Mouse (Mus musculus) kidney, embryonic 16.5 days (tissue): ENCODE results near the gene Tspan9. TPM values are rescaled to one million over a fixed set of nuclear protein-coding genes. Genes with fewer than 3 reads are reported as not detected.

Source experiments
- ATAC-seq: fragments of 200-750 bp; cut with Nextera tagmentation; 2 replicates; pipeline ENCODE4 v1.8.0; 2017; ENCODE audit warnings: moderate TSS enrichment; ENCODE audit not compliant: low FRiP score, low TSS enrichment
- H3K27ac ChIP-seq: fragments of 300-500 bp; sonication (generic); 2 replicates; pipeline ENCODE4 v1.5.1; 2014; ENCODE audit warnings: low read length
- H3K27me3 ChIP-seq: fragments of 300-500 bp; sonication (generic); 2 replicates; pipeline ENCODE4 v1.6.1; 2014; ENCODE audit warnings: low read length, control low read depth, mixed read lengths; ENCODE audit not compliant: insufficient read depth
- H3K36me3 ChIP-seq: fragments of 300-500 bp; sonication (generic); 2 replicates; pipeline ENCODE4 v1.6.1; 2014; ENCODE audit warnings: low read length, control low read depth, mixed read lengths; ENCODE audit not compliant: insufficient read depth
- H3K4me1 ChIP-seq: fragments of 300-500 bp; sonication (generic); 2 replicates; pipeline ENCODE4 v1.6.1; 2014; ENCODE audit warnings: low read length, control low read depth, mixed read lengths; ENCODE audit not compliant: insufficient read depth
- H3K4me2 ChIP-seq: fragments of 300-500 bp; sonication (generic); replicated peaks from 2 replicates; pipeline ENCODE4 v1.6.1; 2014; ENCODE audit warnings: low read depth, low read length
- H3K4me3 ChIP-seq: fragments of 300-500 bp; sonication (generic); 2 replicates; pipeline ENCODE4 v1.5.1; 2014; ENCODE audit warnings: mild to moderate bottlenecking, low read length
- H3K9ac ChIP-seq: fragments of 300-500 bp; sonication (generic); replicated peaks from 2 replicates; pipeline ENCODE4 v1.6.1; 2014; ENCODE audit warnings: low read length
- H3K9me3 ChIP-seq: fragments of 300-500 bp; sonication (generic); 2 replicates; pipeline ENCODE4 v1.6.1; 2016; ENCODE audit warnings: low read length, control low read depth
- WGBS: fragments of 180-500 bp; shearing (Covaris S2); extraction: QIAGEN DNeasy Blood & Tissue Kit; methylation state at CpG from one replicate; pipeline ENCODE4 v1.1.7; 2014; 5-methylcytosine and 5-hydroxymethylcytosine counted together
- polyA plus RNA-seq: library from polyadenylated mRNA; unstranded; fragments of >200 nt; fragmentation: Nextera tagmentation; extraction: Ambion mirVana; gene quantifications from 2 replicates; pipeline ENCODE4 v1.2.1, GENCODE M21; 2015

The Tspan9 gene
- polyA plus RNA-seq, 1 experiment from 2014 or later: 147 TPM

DNA sequence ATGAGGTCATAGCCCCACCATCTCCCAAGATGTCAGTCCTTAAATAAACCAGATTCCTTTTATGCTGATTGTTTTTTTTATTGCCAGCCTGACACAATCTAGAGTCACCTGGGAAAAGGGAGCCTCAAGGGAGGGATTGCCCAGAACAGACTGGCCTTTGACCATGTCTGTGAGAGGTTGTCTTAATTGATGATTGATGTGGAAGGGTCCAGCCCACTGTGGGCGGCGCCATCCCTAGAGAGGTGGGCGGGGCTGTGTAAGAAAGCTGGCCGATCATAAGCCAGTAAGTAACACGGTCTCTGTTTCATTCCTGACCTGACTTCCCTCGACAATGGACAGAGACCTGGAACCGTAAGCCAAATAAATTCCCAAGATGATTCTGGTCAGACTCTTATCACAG, 124.3 kb downstream of the Tspan9 start:
- 80% methylated on average over 7 of the region's 7 CpGs for WGBS
- no peak for ATAC-seq
- peaks cover 28% of the 10 kb centered on the region for H3K4me1 ChIP-seq
- no peak overlapping the region for H3K9ac ChIP-seq
- H3K4me3 ChIP-seq: no peak overlapping the region
- no peaks in the 10 kb centered on the region for H3K36me3 ChIP-seq
- no peaks in the 10 kb centered on the region for H3K27me3 ChIP-seq
- no peak overlapping the region for H3K4me2 ChIP-seq
- H3K9me3 ChIP-seq: no peaks in the 10 kb centered on the region
- no peak overlapping the region for H3K27ac ChIP-seq

DNA sequence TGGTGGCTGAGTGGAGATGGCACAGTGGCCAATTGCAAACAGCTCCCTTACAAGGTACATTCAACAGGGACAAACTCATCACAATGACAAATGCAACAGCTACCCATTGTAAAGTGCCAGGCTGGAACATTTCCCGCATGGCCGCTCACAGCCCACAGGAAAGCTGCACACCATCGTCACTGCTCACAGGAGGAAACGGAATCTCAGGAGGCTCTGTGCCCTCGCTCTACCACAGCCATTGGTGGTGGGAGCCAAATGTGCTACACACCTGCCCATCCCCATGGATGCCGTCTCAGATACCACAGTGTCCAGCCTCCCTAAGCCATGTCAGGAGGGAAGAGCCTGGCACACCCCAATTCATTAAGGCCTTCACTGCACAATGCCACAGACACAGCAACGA, 128.1 kb downstream of the Tspan9 start:
- H3K27me3 ChIP-seq: no peaks in the 10 kb centered on the region
- no peak overlapping the region for H3K9ac ChIP-seq
- H3K27ac ChIP-seq: no peak overlapping the region
- H3K4me3 ChIP-seq: no peak overlapping the region
- H3K4me2 ChIP-seq: no peak overlapping the region
- H3K36me3 ChIP-seq: no peaks in the 10 kb centered on the region
- H3K9me3 ChIP-seq: no peaks in the 10 kb centered on the region
- no peak for ATAC-seq
- WGBS: 75% methylated on average over 7 of the region's 7 CpGs
- H3K4me1 ChIP-seq: peaks cover 18% of the 10 kb centered on the region

DNA sequence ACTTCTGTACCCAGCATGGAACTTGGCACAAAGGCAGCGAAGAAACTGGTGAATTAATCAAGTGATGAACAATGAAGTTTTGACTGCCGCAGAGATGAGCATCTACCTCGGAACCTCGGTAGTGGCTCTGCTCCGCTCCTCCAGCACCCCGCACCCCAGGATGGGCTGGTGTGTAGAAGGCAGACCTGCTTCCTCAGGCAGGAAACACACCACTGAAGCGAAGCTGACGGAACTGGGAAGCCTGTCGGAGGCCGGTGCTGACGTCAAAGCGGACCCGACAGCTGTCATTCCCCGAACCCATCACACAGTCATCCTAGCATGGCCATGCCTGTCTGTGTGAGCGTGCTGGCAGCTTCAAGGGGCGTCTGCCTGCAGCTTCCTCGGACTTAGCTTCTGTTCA, 131.6 kb downstream of the Tspan9 start:
- no peak for ATAC-seq
- WGBS: 63% methylated on average over 17 of the region's 17 CpGs
- Histone ChIP-seq H3K4me3 (no peak overlapping the region), H3K4me2 (no peak overlapping the region), H3K4me1 (peaks cover 30% of the 10 kb centered on the region), H3K36me3 (no peaks in the 10 kb centered on the region), H3K9ac (no peak overlapping the region), H3K27ac (no peak overlapping the region), H3K9me3 (no peaks in the 10 kb centered on the region), H3K27me3 (no peaks in the 10 kb centered on the region)

DNA sequence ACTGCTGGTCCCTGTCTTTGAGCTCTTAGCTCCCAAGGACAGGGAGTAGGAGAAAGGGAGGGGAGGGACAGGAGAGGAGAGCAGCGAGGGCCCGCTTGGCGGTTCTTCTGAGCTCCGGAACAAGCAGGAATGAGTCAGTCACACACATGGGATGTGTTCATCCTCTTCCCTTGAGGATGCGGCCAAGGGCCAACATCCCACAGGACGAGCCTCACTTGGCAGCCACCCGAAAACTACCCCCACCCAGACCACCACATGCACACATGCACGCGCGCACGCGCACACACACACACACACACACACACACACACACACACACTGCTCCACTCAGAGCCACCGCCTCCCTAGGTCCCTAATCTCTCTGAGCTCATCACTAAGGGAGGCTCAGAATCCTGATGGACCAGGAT, 132.3 kb downstream of the Tspan9 start:
- H3K9ac ChIP-seq: no peak overlapping the region
- H3K27me3 ChIP-seq: no peaks in the 10 kb centered on the region
- ATAC-seq: 0 out of 2 replicates have a peak, but pooled peaks have one; percentile 23
- no peaks in the 10 kb centered on the region for H3K36me3 ChIP-seq
- 76% methylated on average over 9 of the region's 13 CpGs for WGBS
- no peak overlapping the region for H3K4me2 ChIP-seq
- H3K4me1 ChIP-seq: peaks cover 30% of the 10 kb centered on the region
- H3K27ac ChIP-seq: no peak overlapping the region
- no peaks in the 10 kb centered on the region for H3K9me3 ChIP-seq
- H3K4me3 ChIP-seq: no peak overlapping the region

DNA sequence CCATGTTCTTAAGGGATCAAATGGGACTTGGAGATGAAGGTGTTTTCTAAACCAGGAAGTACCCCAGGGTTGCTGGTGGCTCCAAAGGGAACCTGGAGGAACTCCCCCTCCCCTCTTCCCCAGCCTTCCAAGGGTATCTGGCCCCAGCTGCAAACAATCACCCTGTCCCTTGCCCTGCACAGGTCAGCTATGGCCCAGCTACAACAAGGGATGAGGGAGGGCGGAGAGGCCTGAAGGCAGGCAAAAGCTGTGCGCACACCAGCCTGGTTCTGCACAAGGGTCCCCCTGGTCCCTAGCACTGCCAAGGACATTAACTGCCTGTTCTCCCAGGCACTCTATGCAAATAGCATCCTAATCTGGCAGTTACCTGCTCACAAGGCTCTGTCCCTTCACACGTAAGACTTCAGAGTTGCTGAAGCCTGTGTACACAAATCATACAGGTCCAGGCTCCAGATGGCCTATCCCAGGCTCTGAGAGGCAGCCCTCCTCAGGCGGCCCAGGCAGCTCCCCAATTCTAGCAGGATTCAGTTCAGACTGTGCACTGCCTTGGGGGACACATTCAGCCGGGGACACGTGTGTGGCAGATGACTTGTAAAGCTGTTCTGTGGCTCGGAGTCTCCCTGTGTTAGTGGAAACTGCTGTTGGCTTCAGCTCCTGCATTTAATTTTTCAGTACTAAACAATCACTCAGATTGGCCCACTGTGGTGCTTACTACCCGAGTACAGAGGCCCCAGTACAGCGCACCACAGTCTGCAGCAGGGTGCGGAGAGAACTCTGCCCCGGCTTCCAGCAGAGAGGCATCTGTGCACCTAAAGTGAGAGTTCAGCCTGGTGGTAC, 133.0 kb downstream of the Tspan9 start:
- H3K9ac ChIP-seq: peak overlapping the region; percentile 36; the same call in 1 of the 2 replicates
- H3K27me3 ChIP-seq: no peaks in the 10 kb centered on the region
- H3K4me1 ChIP-seq: peaks cover 30% of the 10 kb centered on the region
- H3K9me3 ChIP-seq: no peaks in the 10 kb centered on the region
- no peak overlapping the region for H3K4me2 ChIP-seq
- no peak overlapping the region for H3K27ac ChIP-seq
- no peak overlapping the region for H3K4me3 ChIP-seq
- no peaks in the 10 kb centered on the region for H3K36me3 ChIP-seq
- ATAC-seq: no peak
- 68% methylated on average over 11 of the region's 11 CpGs for WGBS

DNA sequence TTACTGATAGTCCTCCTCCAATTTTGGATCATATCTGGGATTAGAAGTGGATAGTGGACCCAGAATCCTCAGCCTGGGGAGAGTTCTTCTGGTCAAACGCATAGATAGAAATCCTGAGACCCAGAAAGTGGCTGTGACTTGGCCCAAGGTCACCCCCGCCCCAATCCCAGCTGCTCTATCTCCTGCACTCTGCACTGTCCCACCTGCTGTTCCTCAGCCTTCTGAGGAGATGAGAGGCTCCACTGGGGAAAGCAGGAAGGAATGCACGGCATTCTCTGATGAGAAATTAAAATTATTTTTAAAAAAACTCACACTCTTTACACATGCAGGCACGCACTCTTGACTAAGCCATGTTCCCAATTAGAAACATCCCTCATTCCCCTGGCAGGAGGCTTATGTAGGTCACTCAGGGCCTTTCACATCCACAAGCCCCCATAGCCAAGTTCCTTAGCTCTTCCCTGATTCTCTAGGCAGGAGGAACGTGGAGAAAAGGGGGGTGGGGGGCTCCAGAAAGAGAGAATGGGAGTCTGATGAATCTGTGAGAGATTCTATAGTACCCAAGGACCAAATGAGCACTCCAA, 135.3 kb downstream of the Tspan9 start:
- no peaks in the 10 kb centered on the region for H3K36me3 ChIP-seq
- H3K9me3 ChIP-seq: no peaks in the 10 kb centered on the region
- no peaks in the 10 kb centered on the region for H3K27me3 ChIP-seq
- no peak for ATAC-seq
- no peak overlapping the region for H3K4me3 ChIP-seq
- H3K9ac ChIP-seq: no peak overlapping the region
- H3K27ac ChIP-seq: no peak overlapping the region; the same call in 1 of the 2 replicates
- H3K4me2 ChIP-seq: no peak overlapping the region
- H3K4me1 ChIP-seq: peaks cover 36% of the 10 kb centered on the region
- 75% methylated on average over 5 of the region's 5 CpGs for WGBS

DNA sequence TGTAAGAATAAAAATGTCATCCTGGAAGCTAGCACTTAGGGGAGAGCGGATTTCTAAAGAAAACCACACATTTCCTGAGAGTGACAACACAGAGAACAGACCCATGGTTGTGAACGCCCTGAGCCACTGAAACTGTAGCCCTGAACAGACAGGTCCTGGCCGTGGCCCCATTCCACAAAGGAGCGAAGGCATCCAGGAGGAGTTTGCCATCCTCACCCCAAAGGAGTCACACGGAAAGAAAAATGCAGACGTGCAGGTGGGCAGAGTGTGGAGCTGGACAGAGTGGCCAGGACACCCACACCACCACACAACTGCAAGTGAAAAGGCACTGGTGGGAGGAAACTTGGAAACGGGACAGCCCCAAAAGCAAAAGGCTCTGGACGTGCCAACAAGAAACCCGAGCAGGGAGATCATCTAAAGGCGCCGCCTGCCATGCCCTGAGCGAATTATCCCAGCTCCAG, 136.1 kb downstream of the Tspan9 start:
- no peaks in the 10 kb centered on the region for H3K9me3 ChIP-seq
- ATAC-seq: no peak
- no peak overlapping the region for H3K4me3 ChIP-seq
- 52% methylated on average over 12 of the region's 12 CpGs for WGBS
- no peaks in the 10 kb centered on the region for H3K36me3 ChIP-seq
- no peaks in the 10 kb centered on the region for H3K27me3 ChIP-seq
- H3K4me1 ChIP-seq: peaks cover 35% of the 10 kb centered on the region
- no peak overlapping the region for H3K4me2 ChIP-seq
- H3K27ac ChIP-seq: peak overlapping the region; percentile 6; the same call in 1 of the 2 replicates
- H3K9ac ChIP-seq: no peak overlapping the region

DNA sequence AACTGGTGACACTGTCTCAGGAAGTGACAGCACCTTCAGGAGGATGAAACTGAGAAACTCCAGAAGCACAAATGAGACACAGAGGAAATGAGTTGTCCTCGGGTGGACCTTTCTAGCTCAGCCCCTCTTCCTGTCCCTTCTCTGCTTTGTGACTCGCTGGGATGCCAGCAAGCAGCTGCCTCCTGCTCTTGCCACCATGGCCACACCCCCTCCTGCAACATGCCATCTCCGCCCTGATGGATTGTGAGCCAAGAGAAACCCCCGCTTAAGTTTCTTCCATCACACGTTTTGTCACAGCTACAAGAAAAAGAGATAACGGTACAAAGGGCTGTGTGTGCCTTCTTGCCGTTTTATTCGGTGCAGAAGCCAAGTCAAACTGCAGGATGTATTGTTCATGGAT, 137.2 kb downstream of the Tspan9 start:
- no peak for ATAC-seq
- no peak overlapping the region for H3K9ac ChIP-seq
- no peak overlapping the region for H3K4me3 ChIP-seq
- no peaks in the 10 kb centered on the region for H3K9me3 ChIP-seq
- H3K36me3 ChIP-seq: no peaks in the 10 kb centered on the region
- peaks cover 24% of the 10 kb centered on the region for H3K4me1 ChIP-seq
- no peak overlapping the region for H3K27ac ChIP-seq
- H3K4me2 ChIP-seq: no peak overlapping the region
- H3K27me3 ChIP-seq: no peaks in the 10 kb centered on the region
- 36% methylated on average over 8 of the region's 8 CpGs for WGBS

DNA sequence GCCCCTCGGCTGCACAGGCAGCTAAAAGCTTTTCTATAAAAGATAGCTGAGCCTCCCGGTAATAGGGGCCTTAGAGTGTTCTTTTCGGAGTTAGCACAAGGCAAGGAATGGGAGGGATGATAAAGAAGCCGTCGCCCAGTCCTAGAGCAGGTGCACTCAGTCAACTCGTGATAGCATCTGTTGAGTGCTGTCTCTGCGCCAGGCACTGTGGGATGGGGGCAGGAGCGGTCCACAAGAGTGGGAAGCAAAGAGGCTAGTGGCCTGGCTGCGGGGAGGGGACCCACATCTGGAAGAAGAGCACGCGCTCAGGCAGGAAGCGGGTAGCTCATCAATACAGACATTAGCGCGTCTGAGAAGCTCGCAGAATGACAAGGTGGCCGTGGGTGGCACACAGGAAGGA, 138.8 kb downstream of the Tspan9 start:
- no peaks in the 10 kb centered on the region for H3K36me3 ChIP-seq
- H3K4me1 ChIP-seq: peaks cover 20% of the 10 kb centered on the region
- no peak for ATAC-seq
- no peak overlapping the region for H3K4me3 ChIP-seq
- H3K9ac ChIP-seq: no peak overlapping the region
- no peaks in the 10 kb centered on the region for H3K9me3 ChIP-seq
- WGBS: 69% methylated on average over 16 of the region's 16 CpGs
- no peak overlapping the region for H3K4me2 ChIP-seq
- H3K27me3 ChIP-seq: no peaks in the 10 kb centered on the region
- no peak overlapping the region for H3K27ac ChIP-seq

DNA sequence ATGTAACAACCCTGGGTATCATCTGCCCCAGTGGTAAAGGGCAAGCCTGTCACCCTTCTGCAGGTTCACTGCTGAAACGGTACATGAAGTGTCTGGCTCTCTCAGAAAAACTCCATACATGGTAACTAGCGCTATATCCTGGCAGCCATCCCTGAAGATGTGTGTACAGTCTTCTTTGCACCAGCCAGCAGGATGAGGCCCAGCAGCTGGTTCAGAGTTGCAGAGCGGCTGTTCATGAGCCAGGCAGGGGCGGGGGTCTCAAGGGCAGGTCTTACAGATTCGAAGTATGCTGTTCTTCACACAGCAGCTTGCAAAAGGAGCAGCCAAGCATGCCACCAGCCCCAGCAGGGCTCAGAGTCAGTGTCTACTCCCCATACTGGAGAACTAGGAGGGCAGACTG, 139.9 kb downstream of the Tspan9 start:
- ATAC-seq: peak; percentile 17; the same call in 1 of the 2 replicates
- H3K27me3 ChIP-seq: no peaks in the 10 kb centered on the region
- H3K36me3 ChIP-seq: no peaks in the 10 kb centered on the region
- no peaks in the 10 kb centered on the region for H3K9me3 ChIP-seq
- 46% methylated on average over 5 of the region's 5 CpGs for WGBS
- peaks cover 20% of the 10 kb centered on the region for H3K4me1 ChIP-seq
- H3K4me2 ChIP-seq: no peak overlapping the region
- no peak overlapping the region for H3K9ac ChIP-seq
- no peak overlapping the region for H3K27ac ChIP-seq
- no peak overlapping the region for H3K4me3 ChIP-seq
